Mouse (Mus musculus) stomach, postnatal 0 days (tissue): ENCODE data around the gene Prdm1. TPM values are rescaled to one million over a fixed set of nuclear protein-coding genes. Genes with fewer than 3 reads are reported as not detected.

Source experiments
- ATAC-seq: fragments of 200-750 bp; cut with Nextera tagmentation; 2 replicates; pipeline ENCODE4 v1.8.0; 2017; ENCODE audit not compliant: low FRiP score, low TSS enrichment
- DNase-seq: peaks from one replicate; pipeline ENCODE4 v3.0.0-alpha.2; 2016; ENCODE audit warnings: low spot score
- H3K27ac ChIP-seq: fragments of 300-500 bp; sonication (generic); replicated peaks from 2 replicates; pipeline ENCODE4 v1.5.1; 2014; ENCODE audit warnings: mild to moderate bottlenecking, control low read depth
- H3K27me3 ChIP-seq: fragments of 300-500 bp; sonication (generic); 2 replicates; pipeline ENCODE4 v1.6.1; 2014; ENCODE audit warnings: low read length; ENCODE audit not compliant: control insufficient read depth, insufficient read depth
- H3K36me3 ChIP-seq: fragments of 300-500 bp; sonication (generic); 2 replicates; pipeline ENCODE4 v1.6.1; 2014; ENCODE audit warnings: low read length, mixed read lengths; ENCODE audit not compliant: control insufficient read depth, insufficient read depth
- H3K4me1 ChIP-seq: fragments of 300-500 bp; sonication (generic); replicated peaks from 2 replicates; pipeline ENCODE4 v1.6.1; 2014; ENCODE audit warnings: antibody characterized with exemption; ENCODE audit not compliant: control insufficient read depth, insufficient read depth
- H3K4me2 ChIP-seq: fragments of 300-500 bp; sonication (generic); replicated peaks from 2 replicates; pipeline ENCODE4 v1.6.1; 2014; ENCODE audit warnings: low read depth, mild to moderate bottlenecking, control low read depth, moderate library complexity
- H3K4me3 ChIP-seq: fragments of 300-500 bp; sonication (generic); 2 replicates; pipeline ENCODE4 v1.5.1; 2014; ENCODE audit warnings: low read depth, low read length, control low read depth
- H3K9ac ChIP-seq: fragments of 300-500 bp; sonication (generic); 2 replicates; pipeline ENCODE4 v1.6.1; 2014; ENCODE audit warnings: mild to moderate bottlenecking, low read length, control low read depth, mixed read lengths
- H3K9me3 ChIP-seq: fragments of 300-500 bp; sonication (generic); 2 replicates; pipeline ENCODE4 v1.6.1; 2016; ENCODE audit warnings: low read length; ENCODE audit not compliant: control insufficient read depth
- CTCF ChIP-seq: IDR thresholded peaks from 2 replicates; pipeline ENCODE4 v1.5.1; 2016; ENCODE audit warnings: antibody characterized with exemption, low read depth, mild to moderate bottlenecking, moderate library complexity
- EP300 ChIP-seq: optimal IDR thresholded peaks from 2 replicates; pipeline ENCODE3; 2016; ENCODE audit warnings: antibody characterized with exemption
- WGBS: fragments of 180-500 bp; shearing (Covaris S2); extraction: QIAGEN DNeasy Blood & Tissue Kit; methylation state at CpG from one replicate; pipeline ENCODE4 v1.1.7; 2014; 5-methylcytosine and 5-hydroxymethylcytosine counted together
- polyA plus RNA-seq: library from polyadenylated mRNA; unstranded; fragments of >200 nt; fragmentation: Nextera tagmentation; extraction: Ambion mirVana; gene quantifications from 2 replicates; pipeline ENCODE4 v1.2.1, GENCODE M21; 2015

The Prdm1 gene
- polyA plus RNA-seq, 1 experiment from 2014 or later, result 5.9 TPM

- 24% methylated on average over 14 of the region's 14 CpGs for WGBS
- H3K9ac ChIP-seq, result no peak overlapping the region
- H3K4me2 ChIP-seq, result no peak overlapping the region; the same call in 1 of the 2 replicates
- H3K4me1 ChIP-seq, result no peaks in the 10 kb centered on the region
- no peaks in the 10 kb centered on the region for H3K9me3 ChIP-seq
- DNase-seq (no peak), ATAC-seq (no peak)
- H3K27me3 ChIP-seq, result no peaks in the 10 kb centered on the region
- no peak overlapping the region for H3K27ac ChIP-seq
- no peak for TF ChIP-seq EP300
- no peak for TF ChIP-seq CTCF
- H3K36me3 ChIP-seq, result no peaks in the 10 kb centered on the region
- H3K4me3 ChIP-seq, result no peak overlapping the region
Measured at GRCm38 (mm10) chr10:44539033-44539578, 10.8 kb upstream of the Prdm1 start.

GRCm38 (mm10) chr10:44538137-44538536 lies 9.8 kb upstream of the Prdm1 start:
- no peak overlapping the region for H3K9ac ChIP-seq
- H3K27me3 ChIP-seq, result no peaks in the 10 kb centered on the region
- H3K9me3 ChIP-seq, result no peaks in the 10 kb centered on the region
- H3K36me3 ChIP-seq, result no peaks in the 10 kb centered on the region
- no peak overlapping the region for H3K4me3 ChIP-seq
- H3K4me2 ChIP-seq, result no peak overlapping the region
- DNase-seq, result no peak
- ATAC-seq, result no peak
- WGBS, result 72% methylated on average over 6 of the region's 6 CpGs
- H3K27ac ChIP-seq, result no peak overlapping the region
- H3K4me1 ChIP-seq, result no peaks in the 10 kb centered on the region
- TF ChIP-seq EP300, result no peak
- no peak for TF ChIP-seq CTCF

DNA sequence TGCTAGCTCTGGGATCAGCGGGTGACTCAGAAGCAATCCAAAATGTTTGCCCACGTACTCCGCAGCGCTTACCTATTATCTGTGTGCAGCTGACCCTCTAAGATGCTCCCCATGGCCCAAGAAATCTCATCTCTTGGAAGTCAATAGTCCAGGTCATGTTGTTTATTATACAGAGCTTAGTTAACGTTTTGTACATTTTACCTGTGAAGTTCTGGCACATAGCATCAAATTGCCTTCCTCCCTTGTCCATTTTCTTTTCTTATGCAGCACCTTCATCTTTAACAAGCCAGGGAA lies 1.7 kb upstream of the Prdm1 start:
- peaks cover 14% of the 10 kb centered on the region for H3K27me3 ChIP-seq
- peak overlapping the region; percentile 28; the same call in 1 of the 2 replicates for H3K9ac ChIP-seq
- no peak for DNase-seq
- WGBS, result 15% methylated on average over 5 of the region's 5 CpGs
- H3K27ac ChIP-seq, result no peak overlapping the region
- H3K4me2 ChIP-seq, result peak overlapping the region; percentile 81
- peak overlapping the region; percentile 45 for H3K4me3 ChIP-seq
- no peak for TF ChIP-seq EP300
- TF ChIP-seq CTCF, result no peak
- no peaks in the 10 kb centered on the region for H3K36me3 ChIP-seq
- no peak for ATAC-seq
- H3K9me3 ChIP-seq, result no peaks in the 10 kb centered on the region
- peaks cover 5% of the 10 kb centered on the region for H3K4me1 ChIP-seq

- Histone ChIP-seq H3K4me1 (peaks cover 5% of the 10 kb centered on the region), H3K9me3 (no peaks in the 10 kb centered on the region), H3K27me3 (peaks cover 14% of the 10 kb centered on the region), H3K36me3 (no peaks in the 10 kb centered on the region), H3K9ac (peak overlapping the region; percentile 28; the same call in 1 of the 2 replicates), H3K27ac (no peak overlapping the region), H3K4me2 (peak overlapping the region; percentile 81), H3K4me3 (peak overlapping the region; percentile 45)
- DNase-seq (peak; percentile 90), ATAC-seq (peak; percentile 99)
- WGBS, result under 1% methylated on average over 41 of the region's 42 CpGs
- no peak; the same call in 1 of the 2 replicates for TF ChIP-seq CTCF
- no peak for TF ChIP-seq EP300
Measured at GRCm38 (mm10) chr10:44529218-44530066, 1.1 kb upstream of the Prdm1 start.

GRCm38 (mm10) chr10:44527651-44528050 lies 650 bp downstream of the Prdm1 start:
- H3K27ac ChIP-seq, result no peak overlapping the region
- DNase-seq (no peak), ATAC-seq (no peak)
- H3K9me3 ChIP-seq, result no peaks in the 10 kb centered on the region
- peak overlapping the region; percentile 28 for H3K4me3 ChIP-seq
- peaks cover 5% of the 10 kb centered on the region for H3K4me1 ChIP-seq
- peaks cover 14% of the 10 kb centered on the region for H3K27me3 ChIP-seq
- TF ChIP-seq CTCF (no peak), EP300 (no peak)
- no peaks in the 10 kb centered on the region for H3K36me3 ChIP-seq
- peak overlapping the region; percentile 52 for H3K4me2 ChIP-seq
- 7% methylated on average over 16 of the region's 16 CpGs for WGBS
- peak overlapping the region; percentile 28; the same call in 1 of the 2 replicates for H3K9ac ChIP-seq
